Mouse (Mus musculus) heart, adult 2 months (tissue): ENCODE measurements around the gene Znrf3. TPM values are rescaled to one million over a fixed set of nuclear protein-coding genes. Genes with fewer than 3 reads are reported as not detected.

Experiments
- DNase-seq, 2 experiments: peaks; one replicate each; pipeline ENCODE4 v3.0.0; 2021
- H3K27ac ChIP-seq: fragments of 200-600 bp; 2 replicates; pipeline ENCODE4 v1.8.1; 2022
- H3K27me3 ChIP-seq: fragments of 200-500 bp; 2 replicates; pipeline ENCODE4 v1.6.1; 2012; ENCODE audit warnings: mild to moderate bottlenecking, low read length, inconsistent platforms, mixed read lengths; ENCODE audit not compliant: control insufficient read depth, insufficient read depth
- H3K36me3 ChIP-seq: fragments of 200-500 bp; 2 replicates; pipeline ENCODE4 v1.6.1; 2012; ENCODE audit warnings: low read length, inconsistent platforms; ENCODE audit not compliant: control insufficient read depth, insufficient read depth
- H3K4me1 ChIP-seq: fragments of 200-500 bp; 2 replicates; pipeline ENCODE4 v1.6.1; 2011; ENCODE audit warnings: low read length; ENCODE audit not compliant: control insufficient read depth, insufficient read depth
- H3K4me3 ChIP-seq: fragments of 200-600 bp; 2 replicates; pipeline ENCODE4 v1.8.1; 2022
- H3K79me2 ChIP-seq: fragments of 200-500 bp; replicated peaks from 2 replicates; pipeline ENCODE4 v1.6.1; 2012; ENCODE audit warnings: mild to moderate bottlenecking, inconsistent platforms, low read length, moderate library complexity, mixed read lengths; ENCODE audit not compliant: control insufficient read depth, insufficient read depth
- H3K9ac ChIP-seq: fragments of 200-500 bp; 2 replicates; pipeline ENCODE4 v1.6.1; 2012; ENCODE audit warnings: low read depth, mild to moderate bottlenecking, control low read depth, inconsistent platforms, low read length, mixed read lengths
- CTCF ChIP-seq: fragments of 200-600 bp; IDR thresholded peaks from 2 replicates; pipeline ENCODE4 v1.8.1; 2022; ENCODE audit warnings: antibody characterized with exemption, mild to moderate bottlenecking, moderate library complexity
- EP300 ChIP-seq: fragments of 200-500 bp; IDR thresholded peaks from 2 replicates; pipeline ENCODE4 v1.6.1; 2011; ENCODE audit warnings: low read depth, low read length, control low read depth; ENCODE audit not compliant: insufficient read depth
- POLR2A ChIP-seq: fragments of 200-500 bp; IDR thresholded peaks from 2 replicates; pipeline ENCODE4 v1.6.1; 2011; ENCODE audit warnings: mild to moderate bottlenecking, low read depth, low read length, control low read depth; ENCODE audit not compliant: insufficient read depth
- WGBS: fragments of 180-500 bp; shearing (Covaris S2); methylation state at CpG from one replicate; pipeline ENCODE4 v1.1.7; 2018; 5-methylcytosine and 5-hydroxymethylcytosine counted together
- intact Hi-C: fragments of 180-260 bp; cut with DNase I; formaldehyde crosslinking; loops from one replicate; pipeline ENCODE4 v1.15.1; 2025
- polyA plus RNA-seq: library from polyadenylated mRNA; depleted of rRNA; stranded (reverse); fragments of >200 nt; gene quantifications from 2 replicates; pipeline ENCODE4 v1.2.3, GENCODE M21; 2012; rRNA removed
- total RNA-seq, 2 experiments: library from RNA; stranded (reverse); gene quantifications; 2 replicates each; pipeline ENCODE4 v1.2.3; 2021

The Znrf3 gene
- total and polyA plus RNA-seq, 3 experiments, result 2.9 to 7.3 (median 7.3) TPM

DNA sequence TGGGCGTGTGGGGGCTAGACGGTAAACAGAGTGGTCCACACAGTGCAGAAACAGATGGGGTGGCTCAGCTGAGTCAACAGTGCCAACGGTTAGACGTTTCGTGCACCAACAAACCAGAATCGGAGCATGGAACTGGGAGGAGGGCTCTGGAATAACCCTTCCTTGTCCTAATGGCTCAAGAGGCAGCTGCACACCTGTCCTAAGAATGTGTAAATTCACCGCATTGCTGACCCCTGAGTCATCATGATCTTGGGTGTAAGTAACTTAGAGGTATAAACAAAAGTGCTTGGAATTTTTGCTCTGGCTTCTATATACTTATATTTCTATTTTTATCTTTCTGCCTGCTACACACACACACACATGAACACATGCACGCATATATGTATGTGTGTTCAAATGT is 202.5 kb downstream of the Znrf3 start:
- no peak for DNase-seq
- intact Hi-C loops, result no loop called here
- H3K9ac ChIP-seq, result no peak overlapping the region
- peaks cover 18% of the 10 kb centered on the region for H3K4me1 ChIP-seq
- no peak overlapping the region for H3K27ac ChIP-seq
- TF ChIP-seq EP300, result no peak
- TF ChIP-seq POLR2A, result no peak
- no peak for TF ChIP-seq CTCF
- 94% methylated on average over 8 of the region's 8 CpGs for WGBS
- 0 out of 2 replicates have a peak, but pooled peaks cover 1% of the 10 kb centered on the region for H3K79me2 ChIP-seq
- H3K4me3 ChIP-seq, result no peak overlapping the region
- H3K27me3 ChIP-seq, result no peaks in the 10 kb centered on the region
- peaks cover 7% of the 10 kb centered on the region for H3K36me3 ChIP-seq

DNA sequence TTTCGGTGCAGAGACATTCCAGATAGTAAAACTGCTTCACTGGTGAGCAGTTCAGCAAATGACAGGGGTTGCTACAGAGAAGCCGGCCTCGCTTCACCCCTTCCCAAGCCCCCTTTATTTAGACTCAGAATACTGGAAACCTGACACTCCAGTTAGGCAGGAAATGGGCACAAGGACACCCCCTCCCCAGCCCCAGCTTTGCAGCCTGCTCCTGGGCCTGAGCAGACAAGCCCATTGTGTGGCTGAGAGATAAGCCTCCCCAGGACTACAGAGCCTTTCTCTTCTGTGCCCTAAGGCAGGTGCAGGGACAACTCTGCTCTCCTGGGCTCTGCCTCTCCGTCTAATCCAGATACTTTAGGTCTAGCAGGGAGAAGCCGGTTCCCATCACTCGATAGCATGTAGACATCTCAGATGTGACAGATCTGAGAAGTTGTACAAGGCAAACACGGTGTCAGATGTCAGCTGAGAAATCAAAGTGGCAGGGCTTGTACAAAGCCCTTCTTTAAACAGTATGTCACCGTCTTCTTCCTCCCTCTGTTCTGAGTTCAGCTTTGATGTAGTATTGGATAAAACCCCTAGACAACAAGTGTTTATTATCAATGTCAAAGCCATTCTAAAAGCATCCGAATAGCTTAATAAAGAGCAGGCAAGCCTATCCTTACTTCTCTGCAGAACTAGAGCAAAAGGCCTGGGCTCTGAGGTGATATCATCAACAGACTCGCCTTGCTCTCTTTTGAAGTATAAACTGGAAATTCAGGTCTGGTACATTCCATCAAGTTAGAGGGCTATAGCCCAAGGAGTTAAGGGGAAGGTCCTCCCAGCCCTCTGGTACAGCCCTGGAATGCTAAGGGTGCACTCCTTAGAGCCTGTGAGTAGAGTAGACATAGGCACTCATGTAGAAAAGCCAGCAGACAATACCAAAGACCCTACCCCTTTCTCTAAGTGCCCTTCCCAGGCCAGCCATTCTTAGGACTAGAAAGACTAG is 204.6 kb downstream of the Znrf3 start:
- H3K4me1 ChIP-seq, result peaks cover 13% of the 10 kb centered on the region
- intact Hi-C loops, result no loop called here
- H3K36me3 ChIP-seq, result peaks cover 13% of the 10 kb centered on the region
- no peak for DNase-seq
- no peaks in the 10 kb centered on the region for H3K79me2 ChIP-seq
- TF ChIP-seq POLR2A (no peak), CTCF (no peak), EP300 (no peak)
- no peak overlapping the region for H3K9ac ChIP-seq
- H3K27ac ChIP-seq, result no peak overlapping the region
- H3K4me3 ChIP-seq, result no peak overlapping the region
- H3K27me3 ChIP-seq, result no peaks in the 10 kb centered on the region
- WGBS, result 40% methylated on average over 10 of the region's 10 CpGs

Other genes with a start within 250 kb of the Znrf3 start
- gene Kremen1, start 183.3 kb downstream of the Znrf3 start, total RNA-seq, result 10 to 100 TPM; 80.3 to 93.9 TPM
- 59.7 and 80.8 TPM in 2 replicates for gene Kremen1, start 183.3 kb downstream of the Znrf3 start, polyA plus RNA-seq
- 10 to 100 TPM; 73.3 to 80.4 TPM for gene Xbp1, start 75.8 kb upstream of the Znrf3 start, total RNA-seq
- 46.3 and 86.1 TPM in 2 replicates for gene Xbp1, start 75.8 kb upstream of the Znrf3 start, polyA plus RNA-seq
- 10 to 100 TPM; 21.7 to 25.6 TPM for gene Ccdc117, start 97.3 kb upstream of the Znrf3 start, total RNA-seq
- gene Ccdc117, start 97.3 kb upstream of the Znrf3 start, polyA plus RNA-seq, result 6.0 and 13.6 TPM in 2 replicates
- not detected for gene Ankrd36, start 124.8 kb upstream of the Znrf3 start, total RNA-seq
- gene Ankrd36, start 124.8 kb upstream of the Znrf3 start, polyA plus RNA-seq, result 0.12 and 0.23 TPM in 2 replicates